Mouse (Mus musculus) neutrophil, adult 65 days (primary cell): ENCODE data around the gene Col8a1. TPM values are rescaled to one million over a fixed set of nuclear protein-coding genes. Genes with fewer than 3 reads are reported as not detected.

Experiments used
- total RNA-seq: library from RNA; stranded (reverse); gene quantifications from 2 replicates; pipeline ENCODE4 v1.2.4, GENCODE M21; 2023

The Col8a1 gene
- total RNA-seq: not detected in 2 replicates

DNA sequence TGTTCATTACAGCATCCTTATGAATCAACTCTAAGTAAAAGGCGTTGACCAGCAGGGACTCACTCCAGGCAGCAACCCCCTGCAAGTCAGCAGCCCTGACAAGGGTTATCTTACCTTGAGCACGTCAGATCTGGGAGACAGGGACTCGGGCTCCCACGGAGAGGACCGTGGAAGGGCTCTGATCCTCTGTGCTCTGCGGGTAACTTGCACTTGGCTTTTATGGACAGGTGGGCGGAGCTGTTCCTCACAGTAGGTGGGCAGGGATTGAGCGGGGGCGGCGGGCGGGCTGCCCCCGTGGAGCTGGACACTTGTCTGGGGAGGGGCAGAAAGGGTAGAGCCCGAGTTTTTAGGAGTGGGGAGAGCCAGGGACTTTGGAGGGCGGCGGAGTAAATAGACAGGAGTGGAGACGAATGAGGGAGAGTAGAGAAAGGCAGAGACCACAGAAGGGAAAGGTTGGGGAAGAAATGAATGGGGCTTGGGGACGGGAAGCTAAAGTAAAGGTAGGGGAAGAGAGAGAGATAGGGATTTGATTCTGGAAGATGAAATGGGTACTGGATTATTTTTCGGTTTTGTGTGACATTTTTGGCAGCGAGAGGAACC is at the start of gene Col8a1:
Gene Col8a1, minus strand, starts transcription at position 212 of the 600 bp plus-strand sequence.

GRCm38 (mm10) chr16:57606444-57607227 is 147.9 kb downstream of the Col8a1 start, which contains the start of gene Cmss1:
TSS of gene Cmss1 (minus strand) at chr16:57606864.

Other genes with a start within 250 kb of the Col8a1 start
- 5.2 and 5.8 TPM in 2 replicates for gene Cmss1, start 147.9 kb downstream of the Col8a1 start, total RNA-seq